Mouse (Mus musculus) heart, embryonic 13.5 days (tissue): Measurements from ENCODE around the gene Myo1e. TPM values are rescaled to one million over a fixed set of nuclear protein-coding genes. Genes with fewer than 3 reads are reported as not detected.

ENCODE experiments used
- ATAC-seq: fragments of 200-750 bp; cut with Nextera tagmentation; 2 replicates; pipeline ENCODE4 v1.8.0; 2017; ENCODE audit warnings: moderate TSS enrichment; ENCODE audit not compliant: insufficient number of reproducible peaks, low FRiP score, low TSS enrichment; ENCODE audit errors: extremely low read depth
- H3K27ac ChIP-seq: fragments of 300-500 bp; sonication (generic); replicated peaks from 2 replicates; pipeline ENCODE4 v1.5.1; 2015; ENCODE audit warnings: moderate library complexity, mild to moderate bottlenecking, inconsistent platforms
- H3K27me3 ChIP-seq: fragments of 300-500 bp; sonication (generic); replicated peaks from 2 replicates; pipeline ENCODE4 v1.6.1; 2015; ENCODE audit warnings: mild to moderate bottlenecking, inconsistent platforms
- H3K36me3 ChIP-seq: fragments of 300-500 bp; sonication (generic); 2 replicates; pipeline ENCODE4 v1.6.1; 2015; ENCODE audit warnings: mild to moderate bottlenecking, inconsistent platforms
- H3K4me1 ChIP-seq: fragments of 300-500 bp; sonication (generic); 2 replicates; pipeline ENCODE4 v1.6.1; 2015; ENCODE audit warnings: inconsistent platforms
- H3K4me2 ChIP-seq: fragments of 300-500 bp; sonication (generic); 2 replicates; pipeline ENCODE4 v1.6.1; 2015; ENCODE audit warnings: inconsistent platforms, mild to moderate bottlenecking, moderate library complexity
- H3K4me3 ChIP-seq: fragments of 300-500 bp; sonication (generic); 2 replicates; pipeline ENCODE4 v1.5.1; 2015; ENCODE audit warnings: moderate library complexity, mild to moderate bottlenecking, inconsistent platforms
- H3K9ac ChIP-seq: fragments of 300-500 bp; sonication (generic); 2 replicates; pipeline ENCODE4 v1.6.1; 2015; ENCODE audit warnings: inconsistent platforms, mild to moderate bottlenecking, moderate library complexity
- H3K9me3 ChIP-seq: fragments of 300-500 bp; sonication (generic); 2 replicates; pipeline ENCODE4 v1.6.1; 2016; ENCODE audit warnings: inconsistent platforms
- WGBS: fragments of 180-500 bp; shearing (Covaris S2); methylation state at CpG from one replicate; pipeline ENCODE4 v1.1.7; 2015; ENCODE audit warnings: mixed read lengths; 5-methylcytosine and 5-hydroxymethylcytosine counted together
- polyA plus RNA-seq: library from polyadenylated mRNA; unstranded; fragments of >200 nt; fragmentation: Nextera tagmentation; extraction: Ambion mirVana; gene quantifications from 2 replicates; pipeline ENCODE4 v1.2.1, GENCODE M21; 2015

The Myo1e gene
- polyA plus RNA-seq, 1 experiment from 2014 or later = 10.9 TPM

- H3K36me3 ChIP-seq = no peaks in the 10 kb centered on the region
- 0 out of 2 replicates have a peak, but pooled peaks cover 5% of the 10 kb centered on the region for H3K4me1 ChIP-seq
- no peak overlapping the region for H3K4me2 ChIP-seq
- H3K4me3 ChIP-seq = no peak overlapping the region
- no peak overlapping the region for H3K27ac ChIP-seq
- no peaks in the 10 kb centered on the region for H3K27me3 ChIP-seq
- no peaks in the 10 kb centered on the region for H3K9me3 ChIP-seq
- H3K9ac ChIP-seq = no peak overlapping the region
- 82% methylated on average over 7 of the region's 7 CpGs for WGBS
- ATAC-seq = no peak
Measured at GRCm38 (mm10) chr9:70271137-70271536, 64.0 kb downstream of the Myo1e start.

- no peak overlapping the region for H3K4me2 ChIP-seq
- no peaks in the 10 kb centered on the region for H3K36me3 ChIP-seq
- H3K9me3 ChIP-seq = no peaks in the 10 kb centered on the region
- no peak overlapping the region for H3K4me3 ChIP-seq
- WGBS = 83% methylated on average over 9 of the region's 9 CpGs
- no peaks in the 10 kb centered on the region for H3K27me3 ChIP-seq
- H3K4me1 ChIP-seq = 0 out of 2 replicates have a peak, but pooled peaks cover 5% of the 10 kb centered on the region
- ATAC-seq = no peak
- H3K9ac ChIP-seq = no peak overlapping the region
- H3K27ac ChIP-seq = no peak overlapping the region
Measured at GRCm38 (mm10) chr9:70271631-70272030, 64.5 kb downstream of the Myo1e start.

DNA sequence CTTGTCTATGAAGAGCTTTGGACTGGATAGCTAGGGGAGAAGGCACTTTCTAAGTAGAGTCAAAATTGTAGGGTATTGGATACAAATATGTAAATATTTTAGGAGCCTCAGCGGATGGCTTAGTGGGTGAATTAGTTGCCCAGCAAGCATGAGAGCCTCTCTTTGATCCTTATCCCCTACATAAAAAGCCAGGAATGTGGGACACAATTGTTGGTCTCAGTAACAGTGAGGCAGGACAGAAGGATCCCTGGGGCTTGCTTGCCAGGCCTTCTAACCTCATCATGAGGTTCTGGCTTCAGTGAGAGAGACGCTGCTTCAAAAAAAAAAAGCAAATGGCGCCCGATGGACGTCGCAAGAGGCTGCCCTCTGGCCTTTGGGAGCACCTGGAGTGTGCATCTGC lies 66.9 kb downstream of the Myo1e start:
- no peak overlapping the region for H3K27ac ChIP-seq
- no peaks in the 10 kb centered on the region for H3K36me3 ChIP-seq
- WGBS = 88% methylated on average over 6 of the region's 6 CpGs
- no peaks in the 10 kb centered on the region for H3K27me3 ChIP-seq
- no peak overlapping the region for H3K4me2 ChIP-seq
- no peaks in the 10 kb centered on the region for H3K9me3 ChIP-seq
- H3K4me1 ChIP-seq = peaks cover 8% of the 10 kb centered on the region; the same call in 1 of the 2 replicates
- no peak for ATAC-seq
- no peak overlapping the region for H3K9ac ChIP-seq
- H3K4me3 ChIP-seq = no peak overlapping the region

GRCm38 (mm10) chr9:70274476-70274875 lies 67.3 kb downstream of the Myo1e start:
- 89% methylated on average over 6 of the region's 6 CpGs for WGBS
- Histone ChIP-seq H3K36me3 (no peaks in the 10 kb centered on the region), H3K4me2 (no peak overlapping the region), H3K4me3 (no peak overlapping the region), H3K4me1 (peaks cover 8% of the 10 kb centered on the region; the same call in 1 of the 2 replicates), H3K9me3 (no peaks in the 10 kb centered on the region), H3K9ac (no peak overlapping the region), H3K27me3 (no peaks in the 10 kb centered on the region), H3K27ac (no peak overlapping the region)
- ATAC-seq = no peak

DNA sequence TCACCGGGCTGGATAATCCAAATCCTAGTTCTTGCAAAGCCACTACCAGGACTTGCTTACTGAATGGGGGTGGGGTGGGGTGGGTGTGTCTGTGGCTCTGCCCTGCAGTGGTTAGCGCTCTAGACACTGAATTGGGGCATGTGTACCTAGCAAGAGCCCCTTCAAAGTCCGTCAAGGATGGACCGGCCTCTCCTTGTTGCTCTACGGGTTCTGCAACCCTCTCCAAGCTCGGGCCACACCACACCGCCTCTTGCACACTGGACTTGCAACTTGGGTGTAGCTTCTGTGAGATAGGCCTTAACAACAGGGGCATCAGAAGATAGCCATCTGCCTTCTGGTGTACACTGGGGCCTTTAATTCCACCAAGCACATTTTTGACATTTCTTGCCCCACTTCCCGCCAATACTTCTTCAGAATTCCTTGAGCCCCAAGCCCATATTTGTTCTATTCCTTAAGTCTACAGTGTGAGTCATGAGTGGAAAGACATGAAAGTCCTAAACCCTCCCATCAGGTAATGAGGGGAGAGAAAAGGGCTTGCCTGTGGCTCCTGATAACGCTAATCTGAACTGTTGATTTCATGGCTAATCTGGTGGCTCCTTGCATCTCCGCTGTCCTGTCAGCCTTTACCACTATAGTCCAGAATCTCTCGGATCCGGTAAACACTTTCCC lies 67.9 kb downstream of the Myo1e start:
- ATAC-seq = no peak

GRCm38 (mm10) chr9:70277076-70277475 lies 69.9 kb downstream of the Myo1e start:
- no peaks in the 10 kb centered on the region for H3K27me3 ChIP-seq
- H3K36me3 ChIP-seq = no peaks in the 10 kb centered on the region
- 63% methylated on average over 3 of the region's 3 CpGs for WGBS
- no peak overlapping the region for H3K4me3 ChIP-seq
- no peak overlapping the region for H3K27ac ChIP-seq
- no peak overlapping the region for H3K4me2 ChIP-seq
- ATAC-seq = no peak
- H3K9ac ChIP-seq = no peak overlapping the region
- H3K4me1 ChIP-seq = peaks cover 8% of the 10 kb centered on the region; the same call in 1 of the 2 replicates
- H3K9me3 ChIP-seq = no peaks in the 10 kb centered on the region

More for the DNA sequence above, 67.9 kb downstream of the Myo1e start:
- no peaks in the 10 kb centered on the region for H3K27me3 ChIP-seq
- no peaks in the 10 kb centered on the region for H3K36me3 ChIP-seq
- WGBS = 81% methylated on average over 12 of the region's 12 CpGs
- no peak overlapping the region for H3K27ac ChIP-seq
- no peak overlapping the region for H3K4me3 ChIP-seq
- no peak overlapping the region for H3K9ac ChIP-seq
- peaks cover 8% of the 10 kb centered on the region; the same call in 1 of the 2 replicates for H3K4me1 ChIP-seq
- no peaks in the 10 kb centered on the region for H3K9me3 ChIP-seq
- no peak overlapping the region for H3K4me2 ChIP-seq

- Histone ChIP-seq H3K27me3 (no peaks in the 10 kb centered on the region), H3K9me3 (no peaks in the 10 kb centered on the region), H3K4me2 (no peak overlapping the region), H3K4me3 (no peak overlapping the region), H3K27ac (no peak overlapping the region), H3K4me1 (peaks cover 8% of the 10 kb centered on the region; the same call in 1 of the 2 replicates), H3K36me3 (no peaks in the 10 kb centered on the region), H3K9ac (no peak overlapping the region)
- ATAC-seq = no peak
- 79% methylated on average over 11 of the region's 11 CpGs for WGBS
Measured at GRCm38 (mm10) chr9:70277529-70277982, 70.4 kb downstream of the Myo1e start.

GRCm38 (mm10) chr9:70281407-70281806 lies 74.3 kb downstream of the Myo1e start:
- no peak for ATAC-seq
- Histone ChIP-seq H3K4me3 (no peak overlapping the region), H3K27ac (no peak overlapping the region), H3K4me1 (peaks cover 16% of the 10 kb centered on the region), H3K9me3 (no peaks in the 10 kb centered on the region), H3K36me3 (no peaks in the 10 kb centered on the region), H3K27me3 (no peaks in the 10 kb centered on the region), H3K4me2 (no peak overlapping the region), H3K9ac (no peak overlapping the region)
- WGBS = 71% methylated on average over 8 of the region's 8 CpGs

DNA sequence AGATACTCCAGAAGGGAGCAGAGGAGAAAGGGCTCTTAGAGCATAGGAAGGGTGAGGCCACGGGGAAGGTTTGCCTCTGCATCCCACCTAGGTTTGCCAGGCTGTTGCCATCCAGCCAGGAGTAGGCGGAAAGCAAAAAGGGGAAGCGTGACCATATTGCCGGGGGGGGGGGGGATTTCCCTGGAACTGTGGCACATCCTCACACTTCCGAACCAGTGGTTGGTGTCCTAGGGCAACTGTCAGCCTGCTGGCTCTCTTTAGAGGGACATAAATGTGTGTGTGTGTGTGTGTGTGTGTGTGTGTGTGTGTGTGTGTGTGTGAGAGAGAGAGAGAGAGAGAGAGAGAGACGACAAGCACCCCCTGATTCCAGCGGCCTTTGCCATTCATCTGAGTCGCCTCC lies 75.0 kb downstream of the Myo1e start:
- H3K27me3 ChIP-seq = no peaks in the 10 kb centered on the region
- H3K9ac ChIP-seq = no peak overlapping the region
- H3K9me3 ChIP-seq = no peaks in the 10 kb centered on the region
- H3K27ac ChIP-seq = no peak overlapping the region
- peaks cover 14% of the 10 kb centered on the region for H3K4me1 ChIP-seq
- no peak overlapping the region for H3K4me2 ChIP-seq
- H3K36me3 ChIP-seq = peaks cover 5% of the 10 kb centered on the region; the same call in 1 of the 2 replicates
- 81% methylated on average over 7 of the region's 8 CpGs for WGBS
- no peak overlapping the region for H3K4me3 ChIP-seq
- ATAC-seq = no peak

GRCm38 (mm10) chr9:70283151-70283550 lies 76.0 kb downstream of the Myo1e start:
- no peak for ATAC-seq
- H3K9me3 ChIP-seq = no peaks in the 10 kb centered on the region
- H3K9ac ChIP-seq = no peak overlapping the region
- H3K27me3 ChIP-seq = no peaks in the 10 kb centered on the region
- no peak overlapping the region for H3K4me3 ChIP-seq
- H3K4me2 ChIP-seq = no peak overlapping the region
- WGBS = 83% methylated on average over 4 of the region's 4 CpGs
- peaks cover 13% of the 10 kb centered on the region for H3K4me1 ChIP-seq
- no peak overlapping the region for H3K27ac ChIP-seq
- peaks cover 11% of the 10 kb centered on the region; the same call in 1 of the 2 replicates for H3K36me3 ChIP-seq

- no peak overlapping the region for H3K27ac ChIP-seq
- no peak for ATAC-seq
Measured at GRCm38 (mm10) chr9:70284584-70285140, 77.5 kb downstream of the Myo1e start.

More at GRCm38 (mm10) chr9:70284584-70285140, 77.5 kb downstream of the Myo1e start:
- 64% methylated on average over 7 of the region's 7 CpGs for WGBS
- H3K36me3 ChIP-seq = peaks cover 11% of the 10 kb centered on the region; the same call in 1 of the 2 replicates
- H3K4me2 ChIP-seq = no peak overlapping the region
- peaks cover 13% of the 10 kb centered on the region for H3K4me1 ChIP-seq
- H3K9ac ChIP-seq = no peak overlapping the region
- H3K27me3 ChIP-seq = no peaks in the 10 kb centered on the region
- no peak overlapping the region for H3K4me3 ChIP-seq
- no peaks in the 10 kb centered on the region for H3K9me3 ChIP-seq
